Mouse (Mus musculus): Measurements from ENCODE around the gene 1110059G10Rik.

- TF ChIP-seq CTCF (IDR thresholded peaks at IDR 0.05; ENCODE audit: insufficient read depth, low read length) (no peak), POLR2A (IDR thresholded peaks at IDR 0.05; ENCODE audit: borderline replicate concordance, extremely low read depth, low read depth, low read length) (no peak)
Observed at GRCm38 (mm10) chr9:122901047-122901446, 49.8 kb downstream of the 1110059G10Rik start.
